Mouse (Mus musculus) heart, adult 11 months (tissue): ENCODE measurements at regions not wholly inside any gene's neighbourhood (a gene's known extent, or its start where the extent isn't known, plus 50 kb on each side); places are given as distances from the start of the nearest gene placed in this dataset.

Experiments
- DNase-seq: peaks from one replicate; pipeline ENCODE4 v3.0.0; 2022

GRCm38 (mm10) chr8:44525915-44526314 is 409.3 kb upstream of the Fat1 start:
- DNase-seq: no peak

GRCm38 (mm10) chr8:44529696-44530095 is 405.6 kb upstream of the Fat1 start:
- no peak for DNase-seq

- no peak for DNase-seq
Measured at GRCm38 (mm10) chr8:44548885-44549284, 386.4 kb upstream of the Fat1 start.

- no peak for DNase-seq
Measured at GRCm38 (mm10) chr8:44559161-44559560, 376.1 kb upstream of the Fat1 start.

- no peak for DNase-seq
Measured at GRCm38 (mm10) chr8:44576314-44576858, 358.9 kb upstream of the Fat1 start.

GRCm38 (mm10) chr8:44576993-44577392 is 358.3 kb upstream of the Fat1 start:
- no peak for DNase-seq
